In genomic region chr7:46714518-46714917, GRCm38 (mm10) we compare ENCODE assay signal across 8 mouse cellular contexts. TPM values are rescaled to one million over a fixed set of nuclear protein-coding genes. Genes with fewer than 3 reads are reported as not detected.
DNase-seq lines count a peak whose midpoint lies in the region; ATAC-seq and TF ChIP-seq lines count a peak whose summit lies in the region.

No protein-coding gene starts in this region.

- 32% methylated on average over 6 of the region's 6 CpGs for WGBS in forebrain, postnatal 0 days
- 38% methylated on average over 6 of the region's 6 CpGs for WGBS in forebrain, embryonic 15.5 days
- WGBS in embryonic facial prominence, embryonic 10.5 days: 35% methylated on average over 6 of the region's 6 CpGs

- H3K4me2 ChIP-seq in forebrain, postnatal 0 days (ENCODE audit: low read depth): no peak overlapping the region
- H3K4me2 ChIP-seq in forebrain, embryonic 15.5 days (replicated peaks): no peak overlapping the region

- peak; percentile 77 for TF ChIP-seq CTCF in forebrain, postnatal 0 days (IDR thresholded peaks at IDR 0.05; ENCODE audit: low read depth)

- H3K9me3 ChIP-seq in forebrain, postnatal 0 days (ENCODE audit: low read length): no peaks in the 10 kb centered on the region
- no peaks in the 10 kb centered on the region for H3K9me3 ChIP-seq in forebrain, embryonic 15.5 days
- H3K9me3 ChIP-seq in embryonic facial prominence, embryonic 10.5 days: no peaks in the 10 kb centered on the region

- peaks cover 3% of the 10 kb centered on the region; the same call in 1 of the 2 replicates for H3K4me1 ChIP-seq in forebrain, postnatal 0 days (ENCODE audit: insufficient read depth)
- H3K4me1 ChIP-seq in forebrain, embryonic 15.5 days: peaks cover 4% of the 10 kb centered on the region
- H3K4me1 ChIP-seq in embryonic facial prominence, embryonic 10.5 days: peaks cover 8% of the 10 kb centered on the region

- peak; percentile 54 for DNase-seq in forebrain, postnatal 0 days
- DNase-seq in 416B (ENCODE audit: low read depth): peak; percentile 69
- peak; percentile 61 for DNase-seq in adrenal gland, adult 2 months
- peak; percentile 60 for DNase-seq in embryonic facial prominence, embryonic 10.5 days (ENCODE audit: low spot score)
- DNase-seq in kidney, postnatal 14 days: peak; percentile 60
- DNase-seq in spleen, postnatal 10 days (ENCODE audit: low spot score in 2 of 2): peak; percentile 57 to 78

- H3K4me3 ChIP-seq in forebrain, postnatal 0 days (ENCODE audit: low read depth, low read length): no peak overlapping the region
- no peak overlapping the region for H3K4me3 ChIP-seq in forebrain, embryonic 15.5 days
- no peak overlapping the region for H3K4me3 ChIP-seq in embryonic facial prominence, embryonic 10.5 days

- no peak overlapping the region for H3K27ac ChIP-seq in forebrain, postnatal 0 days (ENCODE audit: low read depth, low read length)
- no peak overlapping the region for H3K27ac ChIP-seq in forebrain, embryonic 15.5 days (replicated peaks)
- H3K27ac ChIP-seq in embryonic facial prominence, embryonic 10.5 days (replicated peaks): no peak overlapping the region

- ATAC-seq in forebrain, postnatal 0 days: no peak
- no peak for ATAC-seq in forebrain, embryonic 15.5 days (replicated peaks)
- ATAC-seq in megakaryocyte, adult 5-6 weeks (ENCODE audit: poor library complexity, severe bottlenecking): peak; percentile 39; the same call in 1 of the 2 replicates

- no peak overlapping the region for H3K9ac ChIP-seq in forebrain, postnatal 0 days
- H3K9ac ChIP-seq in forebrain, embryonic 15.5 days (replicated peaks): no peak overlapping the region

- no peaks in the 10 kb centered on the region for H3K36me3 ChIP-seq in forebrain, postnatal 0 days (ENCODE audit: insufficient read depth)
- H3K36me3 ChIP-seq in forebrain, embryonic 15.5 days: no peaks in the 10 kb centered on the region
- no peaks in the 10 kb centered on the region for H3K36me3 ChIP-seq in embryonic facial prominence, embryonic 10.5 days (replicated peaks)

- H3K27me3 ChIP-seq in forebrain, postnatal 0 days (ENCODE audit: insufficient read depth, low read length): no peaks in the 10 kb centered on the region
- no peaks in the 10 kb centered on the region for H3K27me3 ChIP-seq in forebrain, embryonic 15.5 days
- H3K27me3 ChIP-seq in embryonic facial prominence, embryonic 10.5 days (replicated peaks; ENCODE audit: low read depth, poor library complexity, severe bottlenecking): no peaks in the 10 kb centered on the region

RNA-seq across cellular contexts. Expression of gene Saa3, which starts 1.0 kb away (rescaled TPM):
- not detected in 2 replicates for total RNA-seq in forebrain, postnatal 0 days (2014; rRNA removed)
- 0.35 TPM in 1 of 2 replicates, not detected in the other for polyA plus RNA-seq in forebrain, postnatal 0 days (2015; fragmentation: Nextera tagmentation; extraction: Ambion mirVana)
- not detected in 2 replicates for polyA plus RNA-seq in forebrain, embryonic 15.5 days (2015; fragmentation: Nextera tagmentation; extraction: Ambion mirVana)
- 1 to 10 TPM; 1.0 to 8.9 TPM for total RNA-seq in adrenal gland, adult 2 months (2021)
- polyA plus RNA-seq in adrenal gland, adult 2 months (2012; rRNA removed): 0.33 TPM in 1 of 2 replicates, not detected in the other
- polyA plus RNA-seq in embryonic facial prominence, embryonic 10.5 days (2016; fragmentation: Nextera tagmentation; extraction: Ambion mirVana): not detected in 2 replicates
- total RNA-seq in megakaryocyte, adult 5-6 weeks (2015): 0.52 and 0.87 TPM in 2 replicates
- total RNA-seq in megakaryocyte, adult 5-6 weeks (2017): 1.8 and 2.0 TPM in 2 replicates

RNA-seq across cellular contexts. Expression of gene Saal1, which starts 4.0 kb away (rescaled TPM):
- 14.3 and 16.2 TPM in 2 replicates for total RNA-seq in forebrain, postnatal 0 days (2014; rRNA removed)
- 13.3 and 14.4 TPM in 2 replicates for polyA plus RNA-seq in forebrain, postnatal 0 days (2015; fragmentation: Nextera tagmentation; extraction: Ambion mirVana)
- polyA plus RNA-seq in forebrain, embryonic 15.5 days (2015; fragmentation: Nextera tagmentation; extraction: Ambion mirVana): 19.6 and 22.8 TPM in 2 replicates
- total RNA-seq in adrenal gland, adult 2 months (2021): 1 to 10 TPM; 5.7 to 8.4 TPM
- 3.3 and 4.0 TPM in 2 replicates for polyA plus RNA-seq in adrenal gland, adult 2 months (2012; rRNA removed)
- 40.7 and 46.0 TPM in 2 replicates for polyA plus RNA-seq in embryonic facial prominence, embryonic 10.5 days (2016; fragmentation: Nextera tagmentation; extraction: Ambion mirVana)
- total RNA-seq in megakaryocyte, adult 5-6 weeks (2015): 12.1 and 12.3 TPM in 2 replicates
- total RNA-seq in megakaryocyte, adult 5-6 weeks (2017): 9.9 and 12.5 TPM in 2 replicates

RNA-seq across cellular contexts. Expression of gene Saa4, which starts 17.9 kb away (rescaled TPM):
- total RNA-seq in forebrain, postnatal 0 days (2014; rRNA removed): not detected in 2 replicates
- not detected in 2 replicates for polyA plus RNA-seq in forebrain, postnatal 0 days (2015; fragmentation: Nextera tagmentation; extraction: Ambion mirVana)
- polyA plus RNA-seq in forebrain, embryonic 15.5 days (2015; fragmentation: Nextera tagmentation; extraction: Ambion mirVana): not detected in 2 replicates
- total RNA-seq in adrenal gland, adult 2 months (2021): under 1 TPM in 1 of 2 experiments, not detected in 1; 0.43 TPM
- polyA plus RNA-seq in adrenal gland, adult 2 months (2012; rRNA removed): not detected in 2 replicates
- not detected in 2 replicates for polyA plus RNA-seq in embryonic facial prominence, embryonic 10.5 days (2016; fragmentation: Nextera tagmentation; extraction: Ambion mirVana)
- total RNA-seq in megakaryocyte, adult 5-6 weeks (2015): not detected in 2 replicates
- total RNA-seq in megakaryocyte, adult 5-6 weeks (2017): not detected in 2 replicates

RNA-seq across cellular contexts. Expression of gene Saa1, which starts 28.3 kb away (rescaled TPM):
- not detected in 2 replicates for total RNA-seq in forebrain, postnatal 0 days (2014; rRNA removed)
- polyA plus RNA-seq in forebrain, postnatal 0 days (2015; fragmentation: Nextera tagmentation; extraction: Ambion mirVana): 0.36 TPM in 1 of 2 replicates, not detected in the other
- polyA plus RNA-seq in forebrain, embryonic 15.5 days (2015; fragmentation: Nextera tagmentation; extraction: Ambion mirVana): not detected in 2 replicates
- total RNA-seq in adrenal gland, adult 2 months (2021): not detected
- not detected in 2 replicates for polyA plus RNA-seq in adrenal gland, adult 2 months (2012; rRNA removed)
- polyA plus RNA-seq in embryonic facial prominence, embryonic 10.5 days (2016; fragmentation: Nextera tagmentation; extraction: Ambion mirVana): 1.3 and 1.5 TPM in 2 replicates
- total RNA-seq in megakaryocyte, adult 5-6 weeks (2015): not detected in 2 replicates
- not detected in 2 replicates for total RNA-seq in megakaryocyte, adult 5-6 weeks (2017)

RNA-seq across cellular contexts. Expression of gene Saa2, which starts 37.1 kb away (rescaled TPM):
- not detected in 2 replicates for total RNA-seq in forebrain, postnatal 0 days (2014; rRNA removed)
- not detected in 2 replicates for polyA plus RNA-seq in forebrain, postnatal 0 days (2015; fragmentation: Nextera tagmentation; extraction: Ambion mirVana)
- not detected in 2 replicates for polyA plus RNA-seq in forebrain, embryonic 15.5 days (2015; fragmentation: Nextera tagmentation; extraction: Ambion mirVana)
- total RNA-seq in adrenal gland, adult 2 months (2021): not detected
- not detected in 2 replicates for polyA plus RNA-seq in adrenal gland, adult 2 months (2012; rRNA removed)
- 1.5 and 1.8 TPM in 2 replicates for polyA plus RNA-seq in embryonic facial prominence, embryonic 10.5 days (2016; fragmentation: Nextera tagmentation; extraction: Ambion mirVana)
- not detected in 2 replicates for total RNA-seq in megakaryocyte, adult 5-6 weeks (2015)
- total RNA-seq in megakaryocyte, adult 5-6 weeks (2017): not detected in 2 replicates
